Mouse (Mus musculus) heart, postnatal 4 days (tissue): ENCODE measurements around the gene Gpr55. TPM values are rescaled to one million over a fixed set of nuclear protein-coding genes. Genes with fewer than 3 reads are reported as not detected.

Source experiments
- total RNA-seq, 2 experiments: library from RNA; stranded (reverse); gene quantifications; 2 replicates each; pipeline ENCODE4 v1.2.3; 2021

The Gpr55 gene
- total RNA-seq, 2 experiments from 2014 or later = not detected

Other genes with a start within 250 kb of the Gpr55 start
- gene A630001G21Rik, start 182.4 kb downstream of the Gpr55 start, total RNA-seq = under 1 TPM; 0.54 to 0.88 TPM
- gene Cab39, start 167.6 kb downstream of the Gpr55 start, total RNA-seq = 100 to 1,000 TPM in 1 of 2 experiments, 10 to 100 TPM in 1; 90.7 to 102 TPM
- 10 to 100 TPM; 91.3 to 91.5 TPM for gene Itm2c, start 66.7 kb downstream of the Gpr55 start, total RNA-seq
- gene 4933407L21Rik, start 32.5 kb downstream of the Gpr55 start, total RNA-seq = not detected
- gene Spata3, start 55.8 kb upstream of the Gpr55 start, total RNA-seq = not detected
- not detected for gene 2810459M11Rik, start 84.9 kb upstream of the Gpr55 start, total RNA-seq
- 100 to 1,000 TPM; 113 to 118 TPM for gene Psmd1, start 103.4 kb upstream of the Gpr55 start, total RNA-seq
- not detected for gene Htr2b, start 151.0 kb upstream of the Gpr55 start, total RNA-seq
- gene Gm21972, start 172.6 kb upstream of the Gpr55 start, total RNA-seq = 1 to 10 TPM; 1.2 to 1.4 TPM
- gene Armc9, start 193.8 kb upstream of the Gpr55 start, total RNA-seq = 1 to 10 TPM; 5.6 to 6.0 TPM